Mouse (Mus musculus) T-cell, adult 2 months (primary cell): ENCODE results near the gene Gm47841.
A peak's percentile ranks its signal among the peaks of the same experiment; 100 is the strongest.

Source experiments
- DNase-seq: peaks from one replicate; pipeline ENCODE4 v3.0.0; 2022; ENCODE audit warnings: low spot score

The Gm47841 gene

GRCm38 (mm10) chr15:101042613-101043012 lies 4.6 kb downstream of the Gm47841 start:
- peak; percentile 10 for DNase-seq

DNA sequence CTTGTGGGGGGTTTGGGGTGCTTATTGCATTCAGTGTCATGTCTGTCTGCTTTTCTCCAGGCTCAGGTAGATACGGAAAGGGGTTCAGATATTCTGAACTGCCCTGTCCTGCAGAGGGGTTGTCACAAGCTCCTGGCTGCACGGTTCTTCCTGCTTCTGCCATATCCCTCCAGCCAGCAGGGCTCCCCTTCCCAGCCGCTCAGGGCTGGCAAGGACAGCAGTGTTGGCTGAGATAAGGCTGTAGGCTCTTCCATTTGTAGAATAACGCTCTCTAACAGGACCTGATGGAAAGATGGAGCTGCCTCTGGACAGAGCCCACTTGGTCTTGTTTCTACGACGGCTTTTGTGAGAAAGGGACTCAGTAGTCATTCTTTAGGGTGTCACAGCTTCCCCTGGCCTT lies 5.2 kb downstream of the Gm47841 start:
- no peak for DNase-seq

GRCm38 (mm10) chr15:101039651-101040050 lies 7.5 kb downstream of the Gm47841 start:
- DNase-seq = peak; percentile 17

DNA sequence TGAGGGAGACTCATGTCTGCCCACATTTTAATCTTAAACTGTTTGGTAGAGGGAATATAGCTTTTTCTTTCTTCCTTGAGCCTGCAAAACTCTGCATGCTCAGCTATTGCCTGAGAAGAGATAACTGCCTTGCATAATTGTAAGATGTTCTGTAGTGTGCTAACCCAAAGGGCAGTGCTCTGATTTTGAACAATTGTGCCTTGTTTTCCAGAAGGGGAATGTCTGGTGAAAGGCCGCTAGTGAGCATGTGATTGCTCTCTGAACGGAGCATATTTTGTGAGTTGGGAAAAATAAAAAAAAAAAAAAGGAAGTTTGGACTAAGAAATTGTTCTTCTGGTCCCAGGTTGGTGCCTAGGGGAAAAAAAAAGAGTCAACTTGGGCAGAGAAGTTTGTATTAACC lies 18.2 kb downstream of the Gm47841 start:
- no peak for DNase-seq

DNA sequence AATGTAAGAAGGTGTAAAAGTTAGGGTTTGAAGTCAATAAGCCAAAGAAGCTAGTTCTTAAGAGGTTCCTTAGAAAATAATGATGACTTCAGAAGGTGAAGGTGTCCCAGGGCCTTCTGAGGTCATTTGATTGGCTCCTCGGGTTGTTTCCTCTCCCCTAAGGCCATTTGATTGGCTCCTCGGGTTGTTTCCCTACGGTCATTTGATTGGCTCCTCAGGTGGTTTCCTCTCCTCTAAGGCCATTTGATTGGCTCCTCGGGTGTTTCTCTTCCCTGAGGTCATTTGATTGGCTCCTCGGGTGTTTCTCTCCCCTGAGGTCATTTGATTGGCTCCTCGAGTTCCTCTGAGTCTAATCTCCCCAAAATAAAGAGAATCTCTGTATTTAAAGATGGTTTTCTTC lies 35.8 kb downstream of the Gm47841 start:
- no peak for DNase-seq

- no peak for DNase-seq
These were observed 38.7 kb downstream of the Gm47841 start for GRCm38 (mm10) chr15:101008386-101009010.

- DNase-seq = no peak
These were observed 40.0 kb downstream of the Gm47841 start for GRCm38 (mm10) chr15:101007236-101007635.

DNA sequence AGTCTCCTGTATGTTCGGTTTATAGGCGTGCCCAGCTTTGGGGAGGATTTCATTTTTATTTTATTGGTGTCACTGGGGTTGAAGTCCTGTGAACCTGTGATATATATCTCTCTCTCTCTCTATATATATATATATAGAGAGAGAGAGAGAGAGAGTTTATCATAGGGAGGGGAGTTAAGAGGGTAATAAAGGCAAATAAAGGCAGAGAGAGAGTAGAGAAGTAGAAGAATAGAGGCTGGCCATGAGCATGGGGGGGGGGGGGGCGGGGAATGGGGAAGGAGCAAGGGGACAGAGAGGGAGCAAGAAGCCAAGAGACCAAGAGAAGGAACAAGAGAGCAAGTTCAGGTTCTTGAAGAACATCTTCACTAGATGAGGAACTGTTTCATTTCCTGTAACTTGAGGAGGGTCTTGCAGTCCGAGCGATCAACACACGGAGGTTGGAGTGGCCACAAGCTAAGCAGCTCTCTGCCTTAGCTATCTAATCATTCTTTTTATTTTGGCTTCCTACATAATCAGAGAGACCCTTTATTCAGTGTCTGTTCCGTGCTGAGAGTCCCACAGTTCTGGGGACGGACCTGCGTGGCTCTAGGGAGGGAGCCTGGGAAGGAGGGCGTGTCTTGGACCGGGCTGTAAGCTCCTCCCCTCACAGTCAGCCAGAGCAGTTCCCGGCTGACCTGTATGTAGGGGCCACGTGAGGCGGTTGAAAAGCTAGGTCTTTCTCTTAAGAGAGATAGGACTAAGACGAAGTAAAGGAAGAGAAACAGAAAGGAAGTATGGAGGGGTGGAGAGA lies 40.8 kb downstream of the Gm47841 start:
- no peak for DNase-seq

- no peak for DNase-seq
These were observed 41.5 kb downstream of the Gm47841 start for GRCm38 (mm10) chr15:101005717-101006116.

DNA sequence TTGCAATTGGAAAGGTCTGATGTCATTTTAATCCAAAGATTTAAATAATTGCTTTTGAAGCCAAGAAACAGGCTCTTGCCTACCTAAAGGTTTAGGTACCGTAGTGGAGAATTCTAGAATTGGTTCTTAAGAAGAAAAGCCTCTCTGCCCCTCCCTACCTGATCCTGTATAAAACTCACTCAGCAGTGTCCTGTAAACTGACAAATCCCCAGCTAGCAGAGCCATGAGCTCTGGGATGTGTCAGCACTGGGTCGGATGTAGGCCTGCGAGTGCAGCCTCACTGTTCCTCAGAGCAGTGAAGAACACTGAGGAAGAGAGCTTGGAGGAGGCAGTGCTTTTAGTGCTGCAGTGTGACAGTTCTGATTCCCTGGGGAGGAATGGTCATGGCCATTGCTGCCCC lies 42.7 kb downstream of the Gm47841 start:
- DNase-seq = no peak

DNA sequence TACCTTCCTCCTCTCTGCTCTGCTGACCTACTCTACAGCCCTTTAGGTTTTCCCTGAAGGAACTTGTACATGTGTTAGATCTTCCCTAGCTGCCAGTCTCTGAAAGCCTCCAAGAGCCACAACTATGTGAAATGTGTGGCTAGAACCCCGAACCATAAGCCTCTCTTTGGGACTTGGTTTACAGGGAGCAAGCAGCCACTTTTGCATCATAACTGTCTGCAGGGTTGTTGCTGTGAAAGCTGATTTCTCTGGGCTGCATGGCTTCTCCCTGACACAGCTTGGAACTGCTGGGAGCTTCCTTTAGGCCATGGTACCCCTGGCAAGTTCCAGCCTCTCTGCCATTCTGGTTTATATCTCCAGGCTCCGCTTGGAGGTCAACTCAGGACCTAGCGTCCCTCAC lies 44.7 kb downstream of the Gm47841 start:
- no peak for DNase-seq

- DNase-seq = no peak
These were observed 45.5 kb downstream of the Gm47841 start for GRCm38 (mm10) chr15:101001685-101002084.

DNA sequence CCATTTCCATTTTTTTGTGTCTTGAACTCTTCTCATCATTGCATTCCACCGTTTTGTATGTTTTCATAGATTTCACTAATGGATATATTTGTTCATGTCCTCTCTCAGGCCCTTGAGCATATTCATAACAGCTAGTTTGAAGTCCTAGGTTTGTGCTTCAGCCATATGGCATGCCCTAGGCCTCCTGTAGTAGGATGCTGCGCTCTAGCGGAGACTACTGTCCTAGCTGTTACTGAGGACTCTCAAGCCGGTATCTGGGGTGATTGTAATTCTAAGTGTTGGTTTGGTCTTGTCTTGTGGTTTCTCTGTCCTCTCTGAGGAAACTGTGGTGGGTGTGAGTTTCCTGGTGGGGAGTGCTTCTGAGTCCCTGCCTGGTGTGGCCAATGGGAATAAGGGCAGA lies 50.1 kb downstream of the Gm47841 start:
- DNase-seq = peak; percentile 40
